Mouse (Mus musculus): ENCODE results near the gene Flnc. TPM values are rescaled to one million over a fixed set of nuclear protein-coding genes. Genes with fewer than 3 reads are reported as not detected.

Gene Flnc
- total and polyA plus RNA-seq, 2 experiments from 2014 or later: 1.2 to 11.1 TPM

DNA sequence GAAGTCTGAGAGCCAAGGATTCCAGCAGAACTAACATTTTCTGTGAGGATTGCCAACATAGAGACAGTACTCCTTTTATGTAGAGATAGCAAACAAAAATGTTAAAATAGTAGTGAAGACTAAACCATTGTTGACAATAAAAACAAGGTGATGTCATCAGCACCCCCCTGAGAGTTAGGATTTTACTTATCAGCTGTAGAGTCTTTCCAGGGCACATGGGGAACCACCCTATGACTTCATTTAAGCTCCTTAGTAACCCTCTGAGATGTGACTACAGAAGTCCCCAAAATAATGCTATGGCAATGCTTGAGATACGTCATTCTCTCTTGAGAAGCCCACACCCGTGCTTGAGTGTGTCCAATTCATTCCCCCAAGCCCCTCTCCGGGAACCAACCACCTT, 30.3 kb downstream of the Flnc start:
- Histone ChIP-seq H3K27me3 (ENCODE audit: insufficient read depth, low read length) (no peaks in the 10 kb centered on the region), H3K4me3 (ENCODE audit: low read depth, low read length) (no peak overlapping the region), H3K4me1 (ENCODE audit: insufficient read depth, low read length) (peaks cover under 1% of the 10 kb centered on the region; the same call in 1 of the 2 replicates), H3K9me3 (ENCODE audit: low read length) (no peaks in the 10 kb centered on the region), H3K9ac (replicated peaks; ENCODE audit: low read length, poor library complexity, severe bottlenecking) (no peak overlapping the region), H3K27ac (ENCODE audit: low read depth, low read length) (no peak overlapping the region), H3K36me3 (ENCODE audit: insufficient read depth, low read length) (no peaks in the 10 kb centered on the region), H3K4me2 (ENCODE audit: low read depth, low read length, poor library complexity, severe bottlenecking) (no peak overlapping the region)
- no peak for TF ChIP-seq CTCF (IDR thresholded peaks at IDR 0.05)
- ATAC-seq (ENCODE audit: low FRiP score) (no peak), DNase-seq (ENCODE audit: low spot score) (no peak)
- WGBS: 72% methylated on average over 3 of the region's 3 CpGs

DNA sequence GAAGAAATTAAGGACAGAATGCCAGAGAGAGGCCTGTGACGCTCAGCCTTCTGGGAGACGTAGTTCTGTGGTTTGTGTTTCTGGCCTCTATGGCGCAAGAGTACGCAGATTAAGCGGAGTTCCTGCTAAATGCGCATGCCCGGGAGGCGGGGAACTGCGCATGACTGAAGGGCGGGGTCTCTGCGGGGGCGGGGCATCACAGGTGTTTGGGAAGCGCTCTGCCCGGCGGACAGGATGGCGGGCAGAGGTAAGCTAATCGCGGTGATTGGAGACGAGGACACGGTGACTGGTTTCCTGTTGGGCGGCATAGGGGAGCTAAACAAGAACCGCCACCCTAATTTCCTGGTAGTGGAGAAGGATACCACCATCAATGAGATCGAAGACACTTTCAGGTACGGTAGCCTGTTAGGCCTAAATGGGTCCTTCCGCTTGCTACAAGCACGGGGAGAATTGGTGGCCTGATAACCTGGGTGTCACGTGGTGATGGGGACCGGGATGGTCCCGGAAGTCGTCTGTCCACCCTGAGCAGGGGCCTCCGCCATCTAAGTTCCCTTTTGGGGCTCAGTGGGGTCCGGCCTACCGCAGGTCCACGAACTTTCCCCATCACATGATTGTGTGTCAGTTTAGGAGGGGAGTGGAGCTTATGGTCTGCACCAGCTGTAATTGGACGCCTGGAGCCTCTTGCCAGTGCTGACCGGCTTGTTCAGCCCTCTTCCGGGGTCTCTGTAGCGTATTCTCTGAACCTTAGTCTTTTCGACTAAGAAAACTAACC, 34.7 kb downstream of the Flnc start, which contains the start of gene Atp6v1f:
Gene Atp6v1f, plus strand, starts transcription at position 136 of the 772 bp plus-strand sequence.
- Histone ChIP-seq H3K4me2 (ENCODE audit: low read depth, low read length, poor library complexity, severe bottlenecking) (peak within 1 kb of the TSS; percentile 59), H3K36me3 (ENCODE audit: insufficient read depth, low read length) (peaks cover 15% of the 10 kb centered on the region), H3K9ac (replicated peaks; ENCODE audit: low read length, poor library complexity, severe bottlenecking) (peak within 1 kb of the TSS; percentile 63), H3K27me3 (ENCODE audit: insufficient read depth, low read length) (no peaks in the 10 kb centered on the region), H3K4me1 (ENCODE audit: insufficient read depth, low read length) (peaks cover 10% of the 10 kb centered on the region; the same call in 1 of the 2 replicates), H3K4me3 (ENCODE audit: low read depth, low read length) (peak within 1 kb of the TSS; percentile 71), H3K9me3 (ENCODE audit: low read length) (no peaks in the 10 kb centered on the region), H3K27ac (ENCODE audit: low read depth, low read length) (peak within 1 kb of the TSS; percentile 70)
- under 1% methylated on average over 39 of the region's 39 CpGs for WGBS
- peak; percentile 97 for DNase-seq (ENCODE audit: low spot score)
- ATAC-seq (ENCODE audit: low FRiP score): peak; percentile 94
- peak; percentile 30; the same call in 1 of the 2 replicates for TF ChIP-seq CTCF (IDR thresholded peaks at IDR 0.05)

DNA sequence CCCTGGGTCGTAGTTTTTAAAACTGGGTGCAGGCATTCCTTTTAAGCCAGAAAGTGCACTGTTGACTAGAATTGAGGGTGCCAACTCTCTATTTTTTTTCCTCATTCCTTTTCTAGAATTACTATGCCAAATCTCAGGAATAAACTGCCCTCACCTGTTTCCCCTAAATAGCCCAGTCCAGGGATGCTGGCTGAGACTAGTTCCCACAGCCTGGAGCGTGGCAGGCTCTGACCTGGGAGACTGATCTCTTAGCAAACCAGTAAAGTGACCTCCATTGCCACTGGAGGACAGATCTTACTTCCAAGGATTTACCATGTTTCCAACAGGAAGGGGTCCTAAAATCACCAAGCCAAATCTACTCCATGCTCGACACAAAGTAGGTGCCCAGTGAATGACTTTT, 35.8 kb downstream of the Flnc start:
- Histone ChIP-seq H3K4me1 (ENCODE audit: insufficient read depth, low read length) (peaks cover 13% of the 10 kb centered on the region; the same call in 1 of the 2 replicates), H3K9ac (replicated peaks; ENCODE audit: low read length, poor library complexity, severe bottlenecking) (no peak overlapping the region), H3K27ac (ENCODE audit: low read depth, low read length) (no peak overlapping the region), H3K36me3 (ENCODE audit: insufficient read depth, low read length) (peaks cover 15% of the 10 kb centered on the region), H3K4me3 (ENCODE audit: low read depth, low read length) (peak overlapping the region; percentile 71), H3K4me2 (ENCODE audit: low read depth, low read length, poor library complexity, severe bottlenecking) (peak overlapping the region; percentile 59), H3K27me3 (ENCODE audit: insufficient read depth, low read length) (no peaks in the 10 kb centered on the region), H3K9me3 (ENCODE audit: low read length) (no peaks in the 10 kb centered on the region)
- ATAC-seq (ENCODE audit: low FRiP score) (no peak), DNase-seq (ENCODE audit: low spot score) (no peak)
- no peak for TF ChIP-seq CTCF (IDR thresholded peaks at IDR 0.05)
- 89% methylated on average over 3 of the region's 3 CpGs for WGBS

DNA sequence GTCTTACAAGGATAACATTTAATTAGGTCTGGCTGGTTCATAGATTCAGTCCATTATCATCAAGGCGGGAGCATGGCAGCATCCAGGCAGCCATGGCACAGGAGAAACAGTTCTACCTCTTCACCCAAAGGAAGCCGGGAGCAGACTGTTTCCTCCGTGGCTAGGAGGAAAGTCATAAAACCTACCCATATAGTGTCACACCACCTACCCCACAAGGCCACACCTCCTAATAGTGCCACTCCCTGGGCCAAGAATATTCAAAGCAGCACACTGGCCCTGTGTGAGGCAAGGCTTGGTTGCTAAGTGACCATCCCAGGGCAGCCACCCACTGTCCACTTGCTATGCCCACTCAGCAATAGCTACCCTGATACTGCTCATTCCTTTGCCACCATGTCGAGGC, 38.1 kb downstream of the Flnc start, which contains the start of gene Atp6v1fnb:
Gene Atp6v1fnb, plus strand, starts transcription at position 301 of the 400 bp plus-strand sequence.
- no peak for DNase-seq (ENCODE audit: low spot score)
- H3K9me3 ChIP-seq (ENCODE audit: low read length): no peaks in the 10 kb centered on the region
- no peak within 1 kb of the TSS for H3K4me3 ChIP-seq (ENCODE audit: low read depth, low read length)
- H3K4me1 ChIP-seq (ENCODE audit: insufficient read depth, low read length): peaks cover 13% of the 10 kb centered on the region; the same call in 1 of the 2 replicates
- TF ChIP-seq CTCF (IDR thresholded peaks at IDR 0.05): no peak
- peaks cover 15% of the 10 kb centered on the region for H3K36me3 ChIP-seq (ENCODE audit: insufficient read depth, low read length)
- no peak for ATAC-seq (ENCODE audit: low FRiP score)
- H3K27me3 ChIP-seq (ENCODE audit: insufficient read depth, low read length): no peaks in the 10 kb centered on the region
- no peak within 1 kb of the TSS for H3K27ac ChIP-seq (ENCODE audit: low read depth, low read length)
- WGBS: 96% methylated on average over 4 of the region's 4 CpGs
- H3K4me2 ChIP-seq (ENCODE audit: low read depth, low read length, poor library complexity, severe bottlenecking): no peak within 1 kb of the TSS
- no peak within 1 kb of the TSS for H3K9ac ChIP-seq (replicated peaks; ENCODE audit: low read length, poor library complexity, severe bottlenecking)

DNA sequence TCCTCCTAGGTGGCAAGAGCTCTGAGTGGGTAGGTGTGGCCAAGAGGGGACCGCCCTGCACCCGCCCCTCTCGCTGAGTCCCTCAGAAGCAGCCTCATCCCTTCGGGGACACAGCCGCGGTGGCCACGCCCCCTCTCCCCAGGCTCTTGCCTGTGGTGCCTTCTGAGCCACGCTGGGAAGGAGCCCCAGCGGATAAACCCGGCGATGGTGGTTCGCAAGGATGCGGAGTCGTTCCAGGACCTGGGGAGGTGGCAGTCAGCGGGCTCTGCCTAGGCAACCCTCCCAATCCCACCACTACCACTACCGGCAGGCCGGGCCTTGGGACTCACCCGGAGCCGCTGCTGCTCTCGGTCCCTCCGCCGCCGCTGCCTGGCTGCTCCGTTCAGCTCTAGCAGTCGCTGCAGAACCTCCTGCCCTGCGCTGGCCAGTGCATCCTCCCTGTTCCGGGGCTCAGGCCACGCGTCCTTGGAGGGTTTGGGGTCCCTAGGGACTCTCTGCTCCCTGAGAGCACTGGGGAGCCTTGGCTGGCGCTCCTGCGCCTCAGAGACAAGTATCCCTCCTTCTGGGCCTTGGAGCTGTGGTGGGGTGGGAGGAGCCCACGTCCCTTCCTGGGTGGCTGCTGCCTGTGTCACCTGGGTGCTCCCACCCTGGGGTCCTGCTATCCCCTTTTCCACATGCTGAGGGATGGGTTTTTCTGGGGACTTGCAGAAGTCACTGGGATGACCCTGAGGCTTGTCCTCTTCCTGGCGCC, 41.1 kb downstream of the Flnc start:
- H3K4me3 ChIP-seq (ENCODE audit: low read depth, low read length): peak overlapping the region; percentile 37
- H3K36me3 ChIP-seq (ENCODE audit: insufficient read depth, low read length): peaks cover 15% of the 10 kb centered on the region
- H3K4me2 ChIP-seq (ENCODE audit: low read depth, low read length, poor library complexity, severe bottlenecking): peak overlapping the region; percentile 55
- DNase-seq (ENCODE audit: low spot score) (peak; percentile 69), ATAC-seq (ENCODE audit: low FRiP score) (peak; percentile 68)
- peak overlapping the region; percentile 42 for H3K9ac ChIP-seq (replicated peaks; ENCODE audit: low read length, poor library complexity, severe bottlenecking)
- 6% methylated on average over 33 of the region's 33 CpGs for whole genome bisulfite sequencing
- no peaks in the 10 kb centered on the region for H3K27me3 ChIP-seq (ENCODE audit: insufficient read depth, low read length)
- TF ChIP-seq CTCF (IDR thresholded peaks at IDR 0.05): no peak
- peaks cover 5% of the 10 kb centered on the region; the same call in 1 of the 2 replicates for H3K4me1 ChIP-seq (ENCODE audit: insufficient read depth, low read length)
- no peaks in the 10 kb centered on the region for H3K9me3 ChIP-seq (ENCODE audit: low read length)
- no peak overlapping the region for H3K27ac ChIP-seq (ENCODE audit: low read depth, low read length)

All from midbrain, postnatal 0 days (tissue).